Mouse (Mus musculus) heart, embryonic 14.5 days (tissue): ENCODE measurements around the gene Scpep1. TPM values are rescaled to one million over a fixed set of nuclear protein-coding genes. Genes with fewer than 3 reads are reported as not detected.
A peak's percentile ranks its signal among the peaks of the same experiment; 100 is the strongest.

Experiments
- ATAC-seq: fragments of 200-750 bp; cut with Nextera tagmentation; 2 replicates; pipeline ENCODE4 v1.8.0; 2017; ENCODE audit warnings: low read depth, moderate TSS enrichment; ENCODE audit not compliant: insufficient number of reproducible peaks, insufficient read depth, low FRiP score
- H3K27ac ChIP-seq, 2 experiments: fragments of 200-500 bp in 1 of 2; fragments of 300-500 bp in 1 of 2; sonication (generic) in 1 of 2; replicated peaks in 1 of 2; 2 replicates each; pipeline ENCODE4 v1.5.1; 2012 to 2014; ENCODE audit warnings: low read depth in 2 of 2, low read length in 2 of 2, control low read depth in 1 of 2, mild to moderate bottlenecking in 1 of 2, mixed read lengths in 1 of 2; ENCODE audit not compliant: control insufficient read depth in 1 of 2, insufficient read depth in 1 of 2
- H3K27me3 ChIP-seq: fragments of 300-500 bp; sonication (generic); 2 replicates; pipeline ENCODE4 v1.6.1; 2014; ENCODE audit warnings: mild to moderate bottlenecking, low read length, control low read depth; ENCODE audit not compliant: control insufficient read depth, insufficient read depth
- H3K36me3 ChIP-seq: fragments of 300-500 bp; sonication (generic); 2 replicates; pipeline ENCODE4 v1.6.1; 2014; ENCODE audit warnings: mild to moderate bottlenecking, control low read depth, low read length, mixed read lengths; ENCODE audit not compliant: control insufficient read depth, insufficient read depth
- H3K4me1 ChIP-seq, 2 experiments: fragments of 200-500 bp in 1 of 2; fragments of 300-500 bp in 1 of 2; sonication (generic) in 1 of 2; 2 replicates each; pipeline ENCODE4 v1.6.1; 2012 to 2014; ENCODE audit warnings: low read length in 2 of 2, control low read depth in 1 of 2, mixed read lengths in 1 of 2; ENCODE audit not compliant: control insufficient read depth in 2 of 2, insufficient read depth in 2 of 2
- H3K4me2 ChIP-seq: fragments of 300-500 bp; sonication (generic); 2 replicates; pipeline ENCODE4 v1.6.1; 2014; ENCODE audit warnings: mild to moderate bottlenecking, low read length
- H3K4me3 ChIP-seq, 2 experiments: fragments of 200-500 bp in 1 of 2; fragments of 300-500 bp in 1 of 2; sonication (generic) in 1 of 2; 2 replicates each; pipeline ENCODE4 v1.5.1; 2012 to 2014; ENCODE audit warnings: low read length in 2 of 2, mild to moderate bottlenecking in 2 of 2, control low read depth in 1 of 2, low read depth in 1 of 2, moderate library complexity in 1 of 2; ENCODE audit not compliant: control insufficient read depth in 1 of 2, insufficient read depth in 1 of 2
- H3K9ac ChIP-seq: fragments of 300-500 bp; sonication (generic); 2 replicates; pipeline ENCODE4 v1.6.1; 2014; ENCODE audit warnings: mild to moderate bottlenecking, low read length
- H3K9me3 ChIP-seq: fragments of 300-500 bp; sonication (generic); 2 replicates; pipeline ENCODE4 v1.6.1; 2016; ENCODE audit warnings: low read length, control low read depth; ENCODE audit not compliant: control insufficient read depth
- WGBS: fragments of 180-500 bp; shearing (Covaris S2); extraction: QIAGEN DNeasy Blood & Tissue Kit; methylation state at CpG from one replicate; pipeline ENCODE4 v1.1.7; 2014; 5-methylcytosine and 5-hydroxymethylcytosine counted together
- polyA plus RNA-seq: library from polyadenylated mRNA; unstranded; fragments of >200 nt; fragmentation: Nextera tagmentation; extraction: Ambion mirVana; gene quantifications from 2 replicates; pipeline ENCODE4 v1.2.1, GENCODE M21; 2014

The Scpep1 gene
- polyA plus RNA-seq, 1 experiment from 2014 or later: 49.9 TPM

DNA sequence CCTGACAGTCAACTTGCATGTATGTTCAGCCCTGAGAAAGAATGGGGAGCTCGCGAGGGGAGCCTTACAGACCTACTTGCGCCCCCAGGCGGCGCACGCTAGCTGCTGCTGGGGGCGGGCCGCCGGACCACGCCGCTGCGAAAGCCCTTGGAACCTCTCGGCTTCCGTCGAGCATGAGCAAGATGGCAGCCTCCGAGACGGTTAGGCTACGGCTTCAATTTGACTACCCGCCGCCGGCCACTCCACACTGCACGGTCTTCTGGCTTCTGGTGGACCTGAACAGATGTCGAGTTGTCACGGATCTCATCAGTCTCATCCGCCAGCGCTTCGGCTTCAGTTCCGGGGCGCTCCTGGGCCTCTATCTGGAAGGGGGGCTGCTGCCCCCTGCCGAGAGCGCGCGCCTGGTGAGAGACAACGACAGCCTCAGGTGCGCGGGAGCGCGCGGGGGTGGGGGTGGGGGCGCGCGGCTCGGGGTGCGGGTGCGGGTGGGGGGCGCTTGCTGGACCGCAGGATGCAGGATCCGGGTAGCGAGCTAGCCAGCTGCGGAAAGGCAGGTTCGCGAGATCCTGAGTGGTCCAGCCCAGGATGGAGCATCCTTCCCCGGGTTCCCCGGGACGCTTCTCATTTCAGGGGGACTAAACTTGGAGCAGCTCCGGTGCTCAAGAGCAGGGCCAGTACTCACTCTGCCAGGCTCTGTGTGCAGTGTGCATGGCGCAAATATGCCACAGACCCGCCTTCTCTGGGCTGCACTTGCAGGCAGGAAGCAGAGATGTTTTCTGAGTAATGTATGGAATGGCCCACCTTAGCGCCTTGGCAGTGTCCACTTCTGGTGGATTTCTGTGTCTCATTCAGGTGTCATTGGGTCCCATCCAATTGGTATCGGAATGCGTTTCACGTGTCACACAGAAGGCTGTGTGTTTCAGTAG is 18.8 kb upstream of the Scpep1 start:
- Histone ChIP-seq H3K9me3 (no peaks in the 10 kb centered on the region), H3K9ac (peak overlapping the region; percentile 82), H3K27ac (peak overlapping the region; percentile 69 to 85), H3K4me3 (peak overlapping the region; percentile 72 to 92), H3K4me2 (peak overlapping the region; percentile 95), H3K27me3 (no peaks in the 10 kb centered on the region), H3K36me3 (no peaks in the 10 kb centered on the region), H3K4me1 (peaks cover 6% of the 10 kb centered on the region in 2 experiments; a peak in 3 of 4 replicates)
- WGBS: 2% methylated on average over 58 of the region's 62 CpGs
- ATAC-seq: peak; percentile 52

DNA sequence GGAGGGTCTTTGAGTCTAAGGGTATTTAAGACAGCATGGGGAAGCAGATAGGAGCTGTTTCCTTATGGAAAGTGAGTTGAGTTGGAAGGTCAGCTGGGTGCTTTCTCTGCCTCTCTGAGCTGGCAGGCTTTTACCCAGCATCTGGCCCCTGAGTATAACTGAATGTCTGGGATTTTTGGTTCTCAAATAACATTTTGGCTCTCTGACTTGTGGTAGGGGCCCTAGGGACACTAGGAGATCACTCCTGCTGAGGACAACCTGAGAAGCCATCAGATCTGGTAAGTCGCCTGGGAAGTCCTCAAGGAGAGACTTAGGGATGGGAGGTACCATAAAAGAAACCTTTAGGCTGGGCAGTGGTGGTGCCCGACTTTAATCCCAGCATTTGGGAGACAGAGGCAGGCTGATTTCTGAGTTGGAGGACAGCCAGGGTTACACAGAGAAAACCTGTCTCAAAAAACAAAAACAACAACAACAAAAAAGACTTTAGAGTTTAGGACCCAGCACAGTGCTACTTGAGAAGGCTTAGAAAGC is 15.0 kb upstream of the Scpep1 start, which contains the start of gene Coil:
Gene Coil (plus strand): TSS at position 51 of the 531 bp plus-strand sequence.
- no peaks in the 10 kb centered on the region for H3K36me3 ChIP-seq
- H3K27me3 ChIP-seq: no peaks in the 10 kb centered on the region
- no peak within 1 kb of the TSS for H3K4me2 ChIP-seq
- H3K4me1 ChIP-seq: peaks cover 6% of the 10 kb centered on the region in 2 experiments; a peak in 3 of 4 replicates
- no peak within 1 kb of the TSS for H3K4me3 ChIP-seq
- no peak within 1 kb of the TSS for H3K9ac ChIP-seq
- H3K27ac ChIP-seq: no peak within 1 kb of the TSS
- H3K9me3 ChIP-seq: no peaks in the 10 kb centered on the region
- 32% methylated on average over 2 of the region's 2 CpGs for WGBS
- ATAC-seq: no peak

DNA sequence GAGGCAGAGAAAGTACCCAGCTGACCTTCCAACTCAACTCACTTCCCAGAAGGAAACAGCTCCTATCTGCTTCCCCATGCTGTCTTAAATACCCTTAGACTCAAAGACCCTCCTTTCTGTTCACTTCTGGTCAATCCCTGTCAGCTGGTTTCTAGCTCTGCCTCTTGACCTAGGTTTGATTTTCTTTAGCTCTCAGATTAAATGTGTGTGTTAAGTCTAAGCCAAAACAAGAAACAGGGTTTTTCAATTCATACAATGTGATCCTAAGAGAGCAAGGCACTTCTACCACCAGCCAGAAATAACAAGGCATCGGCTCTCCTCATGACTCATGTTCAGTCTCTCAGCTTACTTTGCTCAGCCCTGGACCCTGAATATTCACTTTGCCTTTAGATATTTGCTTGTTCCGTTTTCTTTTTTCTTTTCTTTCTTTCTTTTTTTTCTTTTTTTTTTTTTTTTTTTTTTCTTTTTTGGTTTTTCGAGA is 11.7 kb upstream of the Scpep1 start, which contains the start of gene Elobl:
Gene Elobl (minus strand): TSS at position 51 of the 481 bp plus-strand sequence.
- WGBS: 75% methylated on average over 2 of the region's 3 CpGs
- H3K27me3 ChIP-seq: no peaks in the 10 kb centered on the region
- H3K36me3 ChIP-seq: no peaks in the 10 kb centered on the region
- H3K9me3 ChIP-seq: no peaks in the 10 kb centered on the region
- no peak within 1 kb of the TSS for H3K4me3 ChIP-seq
- H3K9ac ChIP-seq: no peak within 1 kb of the TSS
- no peaks in the 10 kb centered on the region for H3K4me1 ChIP-seq
- ATAC-seq: no peak
- H3K4me2 ChIP-seq: no peak within 1 kb of the TSS
- no peak within 1 kb of the TSS for H3K27ac ChIP-seq

DNA sequence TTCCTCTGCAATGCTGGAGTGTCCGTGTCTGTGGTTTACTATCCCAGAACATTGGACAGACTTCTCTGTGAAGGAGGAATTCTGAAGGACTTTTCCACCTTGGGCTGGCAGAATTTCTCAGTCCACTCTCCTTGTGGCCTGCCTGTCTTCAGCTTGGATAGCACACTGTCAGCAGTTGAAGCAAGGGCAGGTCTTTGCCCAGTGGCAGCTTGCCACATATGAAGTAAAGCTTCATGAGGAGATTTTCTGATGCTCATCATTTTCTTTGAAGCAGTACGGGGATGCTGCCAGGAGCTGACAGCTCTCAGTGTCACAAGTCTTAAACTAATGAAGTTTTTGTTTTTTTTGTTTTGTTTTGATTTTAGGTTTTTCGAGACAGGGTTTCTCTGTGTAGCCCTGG is 3.6 kb upstream of the Scpep1 start:
- Histone ChIP-seq H3K9ac (no peak overlapping the region), H3K36me3 (no peaks in the 10 kb centered on the region), H3K4me3 (no peak overlapping the region), H3K9me3 (no peaks in the 10 kb centered on the region), H3K27ac (no peak overlapping the region), H3K4me2 (no peak overlapping the region), H3K4me1 (peaks cover 0 to 4% of the 10 kb centered on the region in 2 experiments; a peak in 1 of 4 replicates), H3K27me3 (no peaks in the 10 kb centered on the region)
- ATAC-seq: no peak
- WGBS: 75% methylated on average over 3 of the region's 3 CpGs

DNA sequence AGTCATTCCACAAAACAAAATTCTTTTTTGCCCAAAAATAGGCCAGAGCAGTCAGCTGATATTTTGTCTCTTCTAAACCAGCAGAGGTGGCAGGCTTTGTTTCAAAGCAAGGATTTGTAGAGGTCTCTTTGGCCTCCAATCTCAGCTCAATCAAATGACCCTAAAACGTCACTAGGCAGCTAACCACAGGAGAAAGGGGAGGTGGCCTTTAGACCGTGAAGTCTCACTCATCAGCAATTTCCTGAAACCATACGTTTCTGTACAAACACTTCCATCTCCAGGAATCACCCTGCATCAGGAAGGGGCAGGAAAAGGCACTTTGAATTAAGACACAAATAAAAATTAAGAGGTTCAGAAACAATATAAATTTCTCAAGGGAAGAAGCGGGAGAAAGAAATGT is 462 bp downstream of the Scpep1 start:
- Histone ChIP-seq H3K36me3 (peaks cover 15% of the 10 kb centered on the region; the same call in 1 of the 2 replicates), H3K4me1 (peaks cover 0 to 4% of the 10 kb centered on the region in 2 experiments; a peak in 1 of 4 replicates), H3K9me3 (no peaks in the 10 kb centered on the region), H3K27ac (peak overlapping the region; percentile 12 to 33; a peak in 2 of 4 replicates), H3K9ac (peak overlapping the region; percentile 69), H3K27me3 (no peaks in the 10 kb centered on the region), H3K4me2 (peak overlapping the region; percentile 67), H3K4me3 (peak overlapping the region; percentile 52 to 67)
- ATAC-seq: no peak
- WGBS: 1% methylated on average over 4 of the region's 4 CpGs

DNA sequence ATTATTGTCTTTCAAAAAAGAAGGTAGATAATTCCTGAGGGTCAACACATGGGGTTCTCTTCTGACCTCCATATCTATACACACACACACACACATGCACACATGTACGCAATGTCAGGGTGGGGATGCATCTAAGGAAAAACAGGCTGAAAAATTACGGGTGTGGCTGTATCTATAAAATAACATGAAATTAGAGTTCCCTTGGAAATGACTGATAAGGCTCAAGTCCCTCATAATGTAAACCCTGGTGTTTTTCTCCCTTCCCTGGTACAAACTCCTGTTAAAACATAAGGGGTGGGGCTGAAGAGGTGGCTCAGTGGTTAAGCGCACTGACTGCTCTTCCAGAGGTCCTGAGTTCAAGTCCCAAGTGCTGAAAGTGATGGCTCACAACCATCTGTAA is 1.7 kb downstream of the Scpep1 start:
- Histone ChIP-seq H3K9me3 (no peaks in the 10 kb centered on the region), H3K4me3 (no peak overlapping the region), H3K36me3 (peaks cover 21% of the 10 kb centered on the region; the same call in 1 of the 2 replicates), H3K9ac (no peak overlapping the region), H3K4me2 (no peak overlapping the region), H3K27me3 (no peaks in the 10 kb centered on the region), H3K27ac (no peak overlapping the region), H3K4me1 (peaks cover 0 to 4% of the 10 kb centered on the region in 2 experiments; a peak in 1 of 4 replicates)
- WGBS: 86% methylated on average over 3 of the region's 3 CpGs
- no peak for ATAC-seq

DNA sequence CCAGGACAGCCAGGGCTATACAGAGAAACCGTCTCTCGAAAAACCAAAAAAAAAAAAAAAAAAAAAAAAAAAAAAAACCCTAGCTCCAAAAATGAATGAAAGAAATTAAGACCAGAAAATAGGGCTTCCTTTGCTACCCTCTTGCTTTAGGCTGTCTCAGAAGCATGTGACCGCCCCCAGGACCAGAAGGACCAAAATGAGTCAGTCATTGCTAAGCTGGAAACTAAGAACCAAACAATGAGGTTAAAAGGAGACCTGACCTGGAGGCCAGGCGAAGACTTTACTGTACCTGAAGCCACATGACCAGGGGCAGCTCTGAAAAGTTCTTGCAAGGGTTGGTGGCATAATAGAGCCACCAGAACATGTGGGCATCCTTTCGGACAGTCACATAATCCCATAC is 3.1 kb downstream of the Scpep1 start:
- H3K36me3 ChIP-seq: peaks cover 22% of the 10 kb centered on the region; the same call in 1 of the 2 replicates
- H3K9ac ChIP-seq: no peak overlapping the region
- H3K4me1 ChIP-seq: peaks cover 0 to 4% of the 10 kb centered on the region in 2 experiments; a peak in 1 of 4 replicates
- WGBS: 92% methylated on average over 5 of the region's 5 CpGs
- H3K4me2 ChIP-seq: no peak overlapping the region
- no peak for ATAC-seq
- no peaks in the 10 kb centered on the region for H3K27me3 ChIP-seq
- no peak overlapping the region for H3K27ac ChIP-seq
- no peaks in the 10 kb centered on the region for H3K9me3 ChIP-seq
- no peak overlapping the region for H3K4me3 ChIP-seq
